Mouse (Mus musculus): ENCODE measurements around the gene Ccdc93. TPM values are rescaled to one million over a fixed set of nuclear protein-coding genes. Genes with fewer than 3 reads are reported as not detected.

Gene Ccdc93
- 10.7 and 11.3 TPM in 2 replicates for polyA plus RNA-seq (2015; fragmentation: Nextera tagmentation; extraction: Ambion mirVana)

GRCm38 (mm10) chr1:121430938-121431928, at the start of gene Ccdc93:
Ccdc93 (plus strand) TSS chr1:121431049.
- peaks cover 16% of the 10 kb centered on the region; the same call in 1 of the 2 replicates for H3K4me1 ChIP-seq
- H3K9me3 ChIP-seq (replicated peaks): no peaks in the 10 kb centered on the region
- 0 out of 2 replicates have a peak within 1 kb of the TSS, but pooled peaks have one; percentile 4 for H3K27ac ChIP-seq
- under 1% methylated on average over 47 of the region's 47 CpGs for WGBS
- peak; percentile 95 for ATAC-seq (replicated peaks; ENCODE audit: low FRiP score)
- no peaks in the 10 kb centered on the region for H3K27me3 ChIP-seq
- peak within 1 kb of the TSS; percentile 90 for H3K4me3 ChIP-seq (replicated peaks)
- peak within 1 kb of the TSS; percentile 98 for H3K4me2 ChIP-seq
- peaks cover 8% of the 10 kb centered on the region for H3K36me3 ChIP-seq
- peak within 1 kb of the TSS; percentile 88 for H3K9ac ChIP-seq

DNA sequence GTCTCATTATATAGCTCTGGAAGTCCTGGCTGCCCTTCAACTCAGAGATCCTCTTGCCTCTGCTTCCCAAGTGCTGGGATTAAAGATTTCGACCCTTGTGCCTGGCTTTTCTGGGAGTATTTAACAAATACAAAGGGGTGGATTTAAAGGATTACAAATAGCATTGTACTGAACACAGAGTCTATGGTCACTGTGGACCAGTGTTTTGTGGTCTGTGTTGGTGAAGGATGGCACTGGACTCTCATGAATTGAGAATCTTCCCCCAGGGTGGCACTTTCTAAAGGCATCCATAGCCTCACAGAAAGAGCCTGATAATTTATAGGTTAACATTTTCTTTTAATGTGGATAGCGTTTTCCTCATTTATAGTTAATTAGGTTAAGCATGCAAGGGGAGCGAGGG, 49.3 kb upstream of the Ccdc93 start:
- no peak overlapping the region for H3K9ac ChIP-seq
- H3K4me3 ChIP-seq (replicated peaks): no peak overlapping the region
- WGBS: 85% methylated on average over 3 of the region's 3 CpGs
- no peaks in the 10 kb centered on the region for H3K36me3 ChIP-seq
- no peak for ATAC-seq (replicated peaks; ENCODE audit: low FRiP score)
- no peak overlapping the region for H3K27ac ChIP-seq
- H3K4me2 ChIP-seq: no peak overlapping the region
- no peaks in the 10 kb centered on the region for H3K27me3 ChIP-seq
- no peaks in the 10 kb centered on the region for H3K4me1 ChIP-seq
- H3K9me3 ChIP-seq (replicated peaks): no peaks in the 10 kb centered on the region

GRCm38 (mm10) chr1:121388312-121388711, 42.5 kb upstream of the Ccdc93 start:
- no peak overlapping the region for H3K27ac ChIP-seq
- H3K4me2 ChIP-seq: peak overlapping the region; percentile 32
- no peak overlapping the region for H3K9ac ChIP-seq
- no peak overlapping the region for H3K4me3 ChIP-seq (replicated peaks)
- 24% methylated on average over 6 of the region's 6 CpGs for WGBS
- H3K36me3 ChIP-seq: no peaks in the 10 kb centered on the region
- 0 out of 2 replicates have a peak, but pooled peaks have one; percentile 64 for ATAC-seq (replicated peaks; ENCODE audit: low FRiP score)
- H3K4me1 ChIP-seq: peaks cover 6% of the 10 kb centered on the region
- no peaks in the 10 kb centered on the region for H3K9me3 ChIP-seq (replicated peaks)
- no peaks in the 10 kb centered on the region for H3K27me3 ChIP-seq

GRCm38 (mm10) chr1:121388732-121389131, 42.1 kb upstream of the Ccdc93 start:
- Histone ChIP-seq H3K4me2 (peak overlapping the region; percentile 32), H3K4me1 (peaks cover 6% of the 10 kb centered on the region), H3K27ac (no peak overlapping the region), H3K27me3 (no peaks in the 10 kb centered on the region), H3K36me3 (no peaks in the 10 kb centered on the region), H3K9me3 (replicated peaks) (no peaks in the 10 kb centered on the region), H3K9ac (no peak overlapping the region), H3K4me3 (replicated peaks) (no peak overlapping the region)
- WGBS: 33% methylated on average over 7 of the region's 7 CpGs
- ATAC-seq (replicated peaks; ENCODE audit: low FRiP score): peak; percentile 64

GRCm38 (mm10) chr1:121389574-121389973, 41.3 kb upstream of the Ccdc93 start:
- no peaks in the 10 kb centered on the region for H3K9me3 ChIP-seq (replicated peaks)
- H3K4me3 ChIP-seq (replicated peaks): no peak overlapping the region
- no peaks in the 10 kb centered on the region for H3K36me3 ChIP-seq
- peaks cover 12% of the 10 kb centered on the region for H3K4me1 ChIP-seq
- 90% methylated on average over 12 of the region's 12 CpGs for WGBS
- H3K9ac ChIP-seq: no peak overlapping the region
- ATAC-seq (replicated peaks; ENCODE audit: low FRiP score): no peak
- H3K27me3 ChIP-seq: no peaks in the 10 kb centered on the region
- H3K4me2 ChIP-seq: no peak overlapping the region
- H3K27ac ChIP-seq: no peak overlapping the region

DNA sequence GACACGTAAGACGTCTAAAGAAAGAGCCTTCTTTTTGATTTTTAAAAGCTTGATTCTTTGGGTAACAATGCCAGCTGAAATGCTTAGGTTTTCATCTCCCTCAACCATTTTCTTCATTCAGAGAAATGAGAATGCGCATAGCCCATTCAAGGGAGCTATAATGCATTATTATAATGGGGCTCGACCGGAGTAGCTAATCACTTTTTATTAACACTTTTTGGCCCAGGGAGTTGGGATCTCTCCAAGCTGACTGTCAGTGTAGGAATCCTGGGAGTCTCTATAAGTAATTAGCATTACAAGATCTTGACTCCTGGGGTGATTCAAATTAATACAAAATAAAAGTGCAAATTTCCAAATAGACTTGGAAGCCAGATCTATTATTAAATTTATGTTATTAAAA, 40.8 kb upstream of the Ccdc93 start:
- no peak overlapping the region for H3K9ac ChIP-seq
- no peak overlapping the region for H3K27ac ChIP-seq
- no peaks in the 10 kb centered on the region for H3K36me3 ChIP-seq
- WGBS: 92% methylated on average over 5 of the region's 5 CpGs
- peaks cover 16% of the 10 kb centered on the region for H3K4me1 ChIP-seq
- ATAC-seq (replicated peaks; ENCODE audit: low FRiP score): no peak
- no peaks in the 10 kb centered on the region for H3K9me3 ChIP-seq (replicated peaks)
- no peak overlapping the region for H3K4me2 ChIP-seq
- H3K4me3 ChIP-seq (replicated peaks): no peak overlapping the region
- no peaks in the 10 kb centered on the region for H3K27me3 ChIP-seq

- H3K9ac ChIP-seq: no peak overlapping the region
- no peaks in the 10 kb centered on the region for H3K9me3 ChIP-seq (replicated peaks)
- no peak overlapping the region for H3K4me2 ChIP-seq
- H3K4me3 ChIP-seq (replicated peaks): no peak overlapping the region
- ATAC-seq (replicated peaks; ENCODE audit: low FRiP score): no peak
- WGBS: 54% methylated on average over 13 of the region's 13 CpGs
- no peaks in the 10 kb centered on the region for H3K36me3 ChIP-seq
- no peaks in the 10 kb centered on the region for H3K27me3 ChIP-seq
- no peak overlapping the region for H3K27ac ChIP-seq
- peaks cover 21% of the 10 kb centered on the region for H3K4me1 ChIP-seq
Measured at GRCm38 (mm10) chr1:121390421-121390820, 40.4 kb upstream of the Ccdc93 start.

GRCm38 (mm10) chr1:121390855-121391254, 40.0 kb upstream of the Ccdc93 start:
- H3K27ac ChIP-seq: no peak overlapping the region
- no peaks in the 10 kb centered on the region for H3K9me3 ChIP-seq (replicated peaks)
- no peak overlapping the region for H3K4me2 ChIP-seq
- no peak for ATAC-seq (replicated peaks; ENCODE audit: low FRiP score)
- peaks cover 21% of the 10 kb centered on the region for H3K4me1 ChIP-seq
- H3K9ac ChIP-seq: no peak overlapping the region
- WGBS: 82% methylated on average over 8 of the region's 8 CpGs
- H3K4me3 ChIP-seq (replicated peaks): no peak overlapping the region
- H3K27me3 ChIP-seq: no peaks in the 10 kb centered on the region
- H3K36me3 ChIP-seq: no peaks in the 10 kb centered on the region

GRCm38 (mm10) chr1:121393117-121393516, 37.7 kb upstream of the Ccdc93 start:
- H3K36me3 ChIP-seq: no peaks in the 10 kb centered on the region
- H3K4me1 ChIP-seq: peaks cover 21% of the 10 kb centered on the region
- no peak overlapping the region for H3K4me3 ChIP-seq (replicated peaks)
- no peaks in the 10 kb centered on the region for H3K9me3 ChIP-seq (replicated peaks)
- ATAC-seq (replicated peaks; ENCODE audit: low FRiP score): no peak
- 58% methylated on average over 2 of the region's 2 CpGs for WGBS
- no peaks in the 10 kb centered on the region for H3K27me3 ChIP-seq
- no peak overlapping the region for H3K4me2 ChIP-seq
- H3K9ac ChIP-seq: no peak overlapping the region
- H3K27ac ChIP-seq: no peak overlapping the region

GRCm38 (mm10) chr1:121394764-121395163, 36.1 kb upstream of the Ccdc93 start:
- 15% methylated on average over 5 of the region's 5 CpGs for WGBS
- peak; percentile 64 for ATAC-seq (replicated peaks; ENCODE audit: low FRiP score)

DNA sequence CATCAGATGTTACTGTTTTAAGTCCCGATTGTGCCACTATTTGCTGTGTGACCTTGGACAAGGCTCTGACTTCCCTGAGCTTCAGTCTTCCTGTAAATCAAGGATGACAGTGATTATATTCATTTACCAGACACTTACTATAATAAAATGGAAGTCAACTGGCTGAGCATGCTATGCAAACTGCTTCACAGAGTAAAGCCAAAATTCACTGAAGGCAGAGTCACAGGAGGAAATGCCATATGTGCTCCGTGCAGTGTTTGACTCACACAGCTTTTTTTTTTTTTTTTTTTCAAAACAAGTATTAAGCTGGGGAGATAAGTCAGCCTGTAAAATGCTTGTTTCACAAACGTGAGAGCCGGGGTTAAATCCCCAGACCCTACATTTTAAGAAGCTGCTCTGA, 34.3 kb upstream of the Ccdc93 start:
- H3K9ac ChIP-seq: no peak overlapping the region
- H3K27me3 ChIP-seq: 0 out of 2 replicates have a peak, but pooled peaks cover 3% of the 10 kb centered on the region
- no peak overlapping the region for H3K27ac ChIP-seq
- H3K4me1 ChIP-seq: peaks cover 25% of the 10 kb centered on the region
- H3K4me3 ChIP-seq (replicated peaks): no peak overlapping the region
- no peak for ATAC-seq (replicated peaks; ENCODE audit: low FRiP score)
- no peaks in the 10 kb centered on the region for H3K36me3 ChIP-seq
- 58% methylated on average over 4 of the region's 4 CpGs for WGBS
- no peaks in the 10 kb centered on the region for H3K9me3 ChIP-seq (replicated peaks)
- H3K4me2 ChIP-seq: no peak overlapping the region

More at GRCm38 (mm10) chr1:121394764-121395163, 36.1 kb upstream of the Ccdc93 start:
- H3K27ac ChIP-seq: peak overlapping the region; percentile 61
- no peaks in the 10 kb centered on the region for H3K36me3 ChIP-seq
- H3K9ac ChIP-seq: no peak overlapping the region
- no peaks in the 10 kb centered on the region for H3K9me3 ChIP-seq (replicated peaks)
- no peaks in the 10 kb centered on the region for H3K27me3 ChIP-seq
- H3K4me1 ChIP-seq: peaks cover 23% of the 10 kb centered on the region
- H3K4me3 ChIP-seq (replicated peaks): no peak overlapping the region
- H3K4me2 ChIP-seq: peak overlapping the region; percentile 12; the same call in 1 of the 2 replicates

GRCm38 (mm10) chr1:121398231-121398630, 32.6 kb upstream of the Ccdc93 start:
- Histone ChIP-seq H3K4me1 (peaks cover 25% of the 10 kb centered on the region), H3K36me3 (no peaks in the 10 kb centered on the region), H3K27ac (no peak overlapping the region), H3K9me3 (replicated peaks) (no peaks in the 10 kb centered on the region), H3K27me3 (0 out of 2 replicates have a peak, but pooled peaks cover 3% of the 10 kb centered on the region), H3K4me3 (replicated peaks) (no peak overlapping the region), H3K4me2 (no peak overlapping the region), H3K9ac (no peak overlapping the region)
- WGBS: 78% methylated on average over 4 of the region's 4 CpGs
- no peak for ATAC-seq (replicated peaks; ENCODE audit: low FRiP score)

Data from kidney, embryonic 15.5 days (tissue).